Mouse (Mus musculus): ENCODE data around the gene Gm19668.
"Not testable (repeated sequence)": the region's sequence is repeated elsewhere in the genome, so short reads cannot be mapped to it uniquely, and the experiment has no call there.

Gm19668 gene

GRCm38 (mm10) chr10:77798921-77799508 lies at the start of gene Gm19668:
TSS of gene Gm19668 (minus strand) at chr10:77799133.
- no peak for DNase-seq (ENCODE audit: low read depth)

GRCm38 (mm10) chr10:77847538-77847937 lies 48.6 kb upstream of the Gm19668 start:
- DNase-seq (ENCODE audit: low read depth): no peak

- no peak for DNase-seq (ENCODE audit: low read depth)
Observed at GRCm38 (mm10) chr10:77846961-77847360, 48.0 kb upstream of the Gm19668 start.

GRCm38 (mm10) chr10:77846503-77846902 lies 47.6 kb upstream of the Gm19668 start, which contains the start of gene Gm36176:
TSS of gene Gm36176 (plus strand) at chr10:77846803.
- no peak for DNase-seq (ENCODE audit: low read depth)

GRCm38 (mm10) chr10:77839006-77839405 lies 40.1 kb upstream of the Gm19668 start:
- DNase-seq (ENCODE audit: low read depth): no peak

- DNase-seq (ENCODE audit: low read depth): no peak
Observed at GRCm38 (mm10) chr10:77835647-77836046, 36.7 kb upstream of the Gm19668 start, which contains the start of gene Krtap10-10. TSS of gene Krtap10-10 (plus strand) at chr10:77835947.

GRCm38 (mm10) chr10:77826951-77827350 lies 28.0 kb upstream of the Gm19668 start, which contains the start of gene Krtap10-4:
TSS of gene Krtap10-4 (minus strand) at chr10:77827095.
- no peak for DNase-seq (ENCODE audit: low read depth)

GRCm38 (mm10) chr10:77819203-77819602 lies 20.3 kb upstream of the Gm19668 start:
- no peak for DNase-seq (ENCODE audit: low read depth)

GRCm38 (mm10) chr10:77818523-77818922 lies 19.6 kb upstream of the Gm19668 start:
- no peak for DNase-seq (ENCODE audit: low read depth)

GRCm38 (mm10) chr10:77815514-77815913 lies 16.6 kb upstream of the Gm19668 start:
- DNase-seq (ENCODE audit: low read depth): no peak

GRCm38 (mm10) chr10:77814382-77814781 lies 15.4 kb upstream of the Gm19668 start, which contains the start of gene Gm2696:
TSS of gene Gm2696 (plus strand) at chr10:77814682.
- DNase-seq (ENCODE audit: low read depth): no peak

- DNase-seq (ENCODE audit: low read depth): no peak
Observed at GRCm38 (mm10) chr10:77811743-77812142, 12.8 kb upstream of the Gm19668 start, which contains the start of gene Gm9507. TSS of gene Gm9507 (minus strand) at chr10:77811843.

- no peak for DNase-seq (ENCODE audit: low read depth)
Observed at GRCm38 (mm10) chr10:77804095-77804494, 5.2 kb upstream of the Gm19668 start.

- DNase-seq (ENCODE audit: low read depth): not testable (repeated sequence)
Observed at GRCm38 (mm10) chr10:77798164-77798920, 591 bp downstream of the Gm19668 start.

GRCm38 (mm10) chr10:77797677-77798076 lies 1.3 kb downstream of the Gm19668 start:
- DNase-seq (ENCODE audit: low read depth): no peak

- DNase-seq (ENCODE audit: low read depth): no peak
Observed at GRCm38 (mm10) chr10:77794976-77795375, 4.0 kb downstream of the Gm19668 start, which contains the start of gene Gm9639. TSS of gene Gm9639 (minus strand) at chr10:77795076.

GRCm38 (mm10) chr10:77788621-77789020 lies 10.3 kb downstream of the Gm19668 start:
- no peak for DNase-seq (ENCODE audit: low read depth)

- not testable (repeated sequence) for DNase-seq (ENCODE audit: low read depth)
Observed at GRCm38 (mm10) chr10:77787876-77788275, 11.1 kb downstream of the Gm19668 start, which contains the start of gene Gm7137. TSS of gene Gm7137 (minus strand) at chr10:77788200.

GRCm38 (mm10) chr10:77783396-77783795 lies 15.5 kb downstream of the Gm19668 start:
- not testable (repeated sequence) for DNase-seq (ENCODE audit: low read depth)

GRCm38 (mm10) chr10:77782442-77782841 lies 16.5 kb downstream of the Gm19668 start, which contains the start of gene Gm3250:
TSS of gene Gm3250 (minus strand) at chr10:77782542.
- not testable (repeated sequence) for DNase-seq (ENCODE audit: low read depth)

- DNase-seq (ENCODE audit: low read depth): not testable (repeated sequence)
Observed at GRCm38 (mm10) chr10:77776844-77777243, 22.1 kb downstream of the Gm19668 start, which contains the start of gene Gm7138. TSS of gene Gm7138 (minus strand) at chr10:77776944.

GRCm38 (mm10) chr10:77772142-77772541 lies 26.8 kb downstream of the Gm19668 start:
- DNase-seq (ENCODE audit: low read depth): not testable (repeated sequence)

- DNase-seq (ENCODE audit: low read depth): not testable (repeated sequence)
Observed at GRCm38 (mm10) chr10:77771225-77771624, 27.7 kb downstream of the Gm19668 start, which contains the start of gene Gm3238. TSS of gene Gm3238 (minus strand) at chr10:77771325.

Measured in fibroblast of lung, adult 2 months (primary cell).